Mouse (Mus musculus) neutrophil, adult 5-6 weeks (primary cell): ENCODE data around the gene Cul7. TPM values are rescaled to one million over a fixed set of nuclear protein-coding genes. Genes with fewer than 3 reads are reported as not detected.

Experiments
- ATAC-seq: fragments of 151-379, 151-347 bp; 2 replicates; pipeline ENCODE4 v1.8.0; 2017; ENCODE audit warnings: mild to moderate bottlenecking, moderate TSS enrichment; ENCODE audit not compliant: insufficient number of reproducible peaks, poor library complexity, low FRiP score, severe bottlenecking; ENCODE audit errors: extremely low read depth
- total RNA-seq: library from RNA; stranded (forward); fragments of 200-1000 nt; gene quantifications from 2 replicates; pipeline ENCODE4 v1.2.3, GENCODE M21; 2017

The Cul7 gene
- total RNA-seq, 1 experiment from 2014 or later = 5.2 TPM

DNA sequence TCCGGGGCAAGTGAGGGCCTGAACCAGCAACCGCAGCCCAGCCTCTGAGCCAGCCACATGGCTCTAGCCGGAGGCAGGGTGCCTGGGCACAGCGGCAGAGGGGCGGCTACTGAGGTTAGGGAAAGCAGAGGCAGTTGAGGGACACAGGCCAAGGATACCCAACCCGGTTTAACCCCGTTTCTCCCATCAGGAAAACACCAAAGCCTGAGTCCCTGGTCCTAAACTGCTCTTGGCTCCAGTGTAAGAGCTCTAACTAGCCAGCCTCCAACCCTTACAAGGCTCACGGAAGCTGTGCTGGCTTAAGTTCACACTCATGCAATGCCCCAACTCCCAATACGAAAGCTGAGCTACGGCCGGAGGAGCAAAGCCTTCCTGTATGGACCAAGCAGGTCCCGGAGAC is 25.5 kb upstream of the Cul7 start:
- ATAC-seq = no peak

DNA sequence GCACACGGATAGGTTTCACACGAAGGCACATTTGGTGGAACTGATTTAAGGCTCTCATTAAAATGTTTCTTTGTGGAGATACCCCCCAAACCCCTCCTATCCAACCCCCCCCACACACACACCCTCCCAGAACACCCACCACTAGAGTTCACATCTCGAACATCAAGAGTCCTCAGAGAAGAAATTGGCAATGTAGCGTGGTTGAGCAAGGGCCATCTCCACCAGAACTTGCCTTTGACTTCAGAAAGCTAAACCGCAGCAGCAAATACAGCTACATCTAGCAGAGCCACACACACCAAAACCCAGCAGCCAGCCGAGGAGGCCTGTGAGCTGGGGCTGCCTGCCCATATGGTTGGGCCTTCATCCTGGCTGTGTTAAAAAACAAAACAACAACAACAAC is 22.7 kb upstream of the Cul7 start:
- no peak for ATAC-seq

DNA sequence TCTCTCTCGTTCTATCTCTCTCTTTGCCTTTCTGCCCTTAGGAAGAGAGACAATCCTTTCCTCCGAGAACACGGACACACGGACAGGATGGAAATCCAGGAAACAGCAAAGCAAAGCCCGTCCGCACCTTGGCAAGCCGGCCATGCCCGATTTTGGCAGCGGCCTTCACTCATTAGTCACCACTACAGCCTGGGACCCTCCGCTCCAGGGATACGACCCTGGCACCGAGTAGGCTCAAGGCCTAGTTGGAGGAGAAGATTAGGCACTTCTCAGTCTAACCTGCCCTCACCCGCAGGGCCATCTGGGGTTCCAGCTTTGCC is 21.7 kb upstream of the Cul7 start:
- no peak for ATAC-seq

DNA sequence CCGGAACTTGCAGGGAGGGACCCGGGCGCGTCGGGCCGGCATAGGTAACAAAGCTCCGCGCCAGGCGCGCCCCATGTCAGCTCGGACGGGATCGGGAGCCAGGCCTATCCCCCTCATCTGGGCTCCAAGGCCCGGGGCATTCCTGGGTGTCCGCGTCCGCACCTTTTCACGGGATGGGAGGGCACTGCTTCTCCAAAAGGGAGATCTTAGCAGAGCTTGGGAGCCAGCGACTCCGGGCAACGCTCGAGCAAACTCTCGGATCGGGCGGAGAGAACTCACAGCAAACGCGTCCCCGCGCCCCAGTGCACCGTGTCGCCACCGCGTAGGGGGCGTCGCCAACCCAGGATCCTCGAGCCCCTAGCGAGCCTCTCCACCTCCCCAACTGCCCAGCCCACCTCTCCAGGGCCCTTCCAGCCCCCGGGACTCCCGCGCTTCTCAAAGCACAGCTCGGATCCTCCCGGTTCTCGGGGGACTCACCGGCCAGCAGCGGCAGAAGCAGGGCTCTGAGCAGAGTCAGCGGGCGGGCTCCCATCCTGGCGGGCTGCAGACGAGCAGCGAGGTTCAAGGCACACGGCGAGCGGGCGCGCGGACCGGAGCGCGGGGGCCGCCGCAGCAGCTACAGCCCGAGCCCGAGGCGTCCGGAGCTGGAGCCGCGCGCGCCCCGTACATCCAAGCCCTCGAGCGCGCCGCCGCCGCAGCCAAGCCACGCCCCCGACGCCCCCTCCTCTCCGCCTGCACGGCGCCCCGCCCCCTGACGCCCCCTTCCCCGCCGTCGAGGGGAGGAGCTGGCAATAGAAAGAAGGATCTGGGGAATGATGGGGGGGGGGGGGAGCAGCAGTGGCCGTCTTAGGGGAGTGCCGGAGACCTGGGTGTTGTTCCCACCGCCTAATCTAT is 21.1 kb upstream of the Cul7 start, which contains the start of gene Ptk7:
Gene Ptk7 (minus strand): TSS at position 714 of the 894 bp plus-strand sequence.
- ATAC-seq = no peak

DNA sequence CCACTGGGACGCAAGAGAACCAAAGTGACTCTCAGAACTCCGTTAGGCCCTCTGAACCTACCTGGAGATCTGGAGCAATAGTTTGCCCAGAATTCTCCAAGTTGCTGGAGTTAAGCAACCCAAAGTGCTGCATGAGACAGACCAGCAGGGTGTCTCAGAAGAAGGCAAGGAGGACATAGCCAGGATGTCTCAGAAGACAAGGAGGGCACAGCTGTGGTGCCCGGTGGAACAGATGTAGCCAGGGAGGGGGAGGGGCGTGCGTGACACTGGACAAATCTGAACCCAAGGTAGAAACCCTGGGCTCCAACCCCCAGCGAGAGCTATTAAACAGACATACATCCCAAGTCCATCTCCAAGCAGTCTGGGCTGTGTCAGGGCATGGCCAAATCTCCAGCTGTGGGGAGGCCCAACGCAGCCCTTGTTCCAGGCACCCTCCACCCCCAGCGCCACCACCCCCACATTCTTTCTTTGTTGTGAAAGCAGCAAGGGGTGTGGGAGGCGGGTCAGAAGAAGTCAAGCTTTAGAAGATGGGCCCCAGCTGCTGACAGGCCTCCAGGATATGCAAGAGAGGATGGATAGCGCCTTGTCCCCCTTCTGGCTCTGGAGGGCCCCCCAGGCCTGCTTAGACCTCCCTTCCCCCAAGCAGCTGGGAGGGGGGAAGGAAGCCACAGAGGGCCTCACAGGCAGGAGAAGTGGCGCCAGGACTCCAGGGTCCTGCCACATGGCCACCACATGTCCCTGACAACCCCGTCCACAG is 20.3 kb upstream of the Cul7 start:
- no peak for ATAC-seq

DNA sequence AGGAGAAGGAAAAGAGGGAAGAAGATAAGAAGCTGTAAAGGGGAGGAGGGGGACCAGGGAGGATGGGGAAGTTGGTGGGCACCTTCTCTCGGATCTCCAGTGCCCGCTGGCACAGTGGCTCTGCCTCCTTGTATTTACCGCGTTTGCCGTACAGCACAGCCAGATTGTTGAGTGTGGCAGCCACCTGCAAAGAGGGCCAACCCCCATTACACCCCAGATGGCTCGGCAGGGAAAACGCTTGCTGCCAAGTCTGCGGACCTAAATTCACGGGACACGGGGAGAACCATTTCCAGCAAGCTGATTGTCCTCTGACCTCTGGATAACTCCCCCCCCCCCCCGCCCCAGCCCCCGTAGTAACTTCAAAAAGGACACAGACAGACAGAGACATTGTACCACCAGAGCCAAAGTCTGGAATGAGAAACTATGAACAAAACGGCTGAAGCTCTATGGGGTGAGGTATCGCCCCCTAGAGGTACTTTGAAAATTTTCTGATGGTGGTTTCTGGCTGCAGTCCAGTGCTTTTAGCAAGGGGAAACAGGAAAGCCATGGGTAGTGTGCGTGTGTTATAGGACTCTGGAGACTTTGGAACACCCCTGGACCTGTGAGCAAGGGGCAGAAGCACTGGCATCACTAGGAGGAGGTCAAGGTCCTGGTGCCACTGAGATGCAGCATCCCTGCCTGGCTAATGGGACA is 13.2 kb upstream of the Cul7 start:
- peak; percentile 65; the same call in 1 of the 2 replicates for ATAC-seq

DNA sequence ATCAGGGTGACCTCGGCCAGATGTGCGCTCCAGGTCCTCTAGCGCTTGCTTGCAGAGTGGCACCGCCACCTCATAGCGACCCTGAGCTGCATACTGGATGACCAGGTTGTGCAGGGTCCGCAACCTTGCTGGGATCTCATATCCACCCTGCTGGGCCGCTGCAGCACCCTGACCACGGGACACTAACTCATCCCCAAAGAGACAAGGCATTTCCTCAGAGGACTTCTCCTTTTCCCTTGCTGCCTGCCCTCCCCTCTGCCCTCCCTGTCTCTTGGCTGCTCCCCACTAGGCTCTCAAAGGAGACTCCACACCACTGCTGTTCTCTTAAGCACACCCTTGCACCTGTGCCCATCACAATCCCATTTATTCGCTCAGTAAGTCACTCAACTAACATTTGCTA is 10.2 kb upstream of the Cul7 start:
- no peak for ATAC-seq

DNA sequence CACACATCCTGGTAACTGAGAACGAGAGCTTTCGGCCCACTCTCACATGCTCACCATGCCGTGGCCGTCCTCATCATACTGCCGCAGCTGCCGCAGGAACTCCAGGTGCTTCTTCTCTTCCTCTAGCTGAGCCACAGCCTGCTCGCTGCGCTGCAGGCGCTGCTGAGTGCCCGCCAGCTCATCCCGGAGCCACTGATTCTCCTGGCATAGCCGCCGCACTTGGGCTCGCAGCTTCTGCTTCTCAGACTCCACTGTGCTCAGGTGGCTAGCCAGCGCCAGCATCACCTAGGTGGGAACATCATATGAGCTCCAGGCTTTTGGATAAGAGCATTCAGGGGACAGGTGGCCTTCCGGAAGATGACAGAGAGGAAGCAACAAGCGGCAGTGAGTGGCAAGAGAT is 8.1 kb upstream of the Cul7 start:
- ATAC-seq = no peak

DNA sequence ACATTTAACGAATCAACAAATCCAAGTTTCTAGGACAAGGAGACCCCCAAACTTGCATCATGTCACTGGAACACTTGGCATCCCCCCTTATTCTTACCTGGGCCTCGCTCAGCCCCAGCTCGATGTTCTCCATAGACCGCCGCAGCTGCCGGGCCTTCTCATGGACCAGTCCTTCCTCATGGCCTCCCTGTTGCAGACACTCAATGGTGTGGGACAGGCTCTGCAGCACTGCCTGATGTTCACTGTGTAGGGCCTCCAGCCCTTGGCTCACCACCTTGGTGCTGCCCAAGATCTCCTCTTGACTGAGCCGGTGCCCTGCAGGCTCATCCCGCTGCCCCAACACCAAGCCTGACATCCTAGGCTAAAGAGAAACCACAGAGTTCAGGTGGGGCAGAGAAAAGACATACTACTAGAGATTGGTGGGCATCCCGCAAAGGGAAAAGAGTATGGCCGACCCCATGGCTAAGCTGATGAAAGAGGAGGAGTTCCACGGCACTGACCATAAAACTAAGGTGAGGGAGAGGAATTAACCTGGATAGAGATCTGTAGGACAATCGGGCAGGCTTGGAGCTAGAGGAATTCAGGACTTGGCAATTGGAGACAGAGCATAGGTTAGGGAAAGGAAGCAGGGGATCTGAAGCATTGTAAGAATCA is 5.9 kb upstream of the Cul7 start:
- ATAC-seq = no peak

DNA sequence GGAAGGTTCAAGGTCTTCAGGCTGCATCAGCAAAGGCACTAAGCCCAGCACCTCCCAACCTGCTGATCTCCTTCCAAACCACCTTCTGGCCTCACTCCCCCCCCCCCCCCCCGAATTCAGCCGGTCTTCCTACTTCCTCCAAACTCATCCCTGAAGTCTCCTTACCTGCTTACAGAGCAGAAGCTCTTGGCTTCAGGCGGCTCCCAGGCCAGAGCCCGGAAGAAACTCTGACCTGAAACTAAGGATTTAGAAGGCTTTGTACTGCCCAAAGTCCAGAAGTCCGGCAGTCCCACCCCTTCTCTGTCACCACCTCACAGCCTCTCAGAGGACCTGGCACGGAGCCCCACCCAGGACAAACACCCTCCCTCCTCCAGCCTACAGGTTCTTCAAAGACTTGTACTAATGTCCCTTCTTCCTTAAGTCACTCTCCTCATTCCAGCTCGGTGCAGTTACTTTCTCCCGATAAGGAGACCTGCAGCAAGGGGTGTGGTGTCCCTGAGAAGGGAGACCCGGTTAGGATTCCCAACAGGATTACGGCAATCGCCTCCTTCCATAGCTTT is 5.1 kb upstream of the Cul7 start:
- no peak for ATAC-seq

DNA sequence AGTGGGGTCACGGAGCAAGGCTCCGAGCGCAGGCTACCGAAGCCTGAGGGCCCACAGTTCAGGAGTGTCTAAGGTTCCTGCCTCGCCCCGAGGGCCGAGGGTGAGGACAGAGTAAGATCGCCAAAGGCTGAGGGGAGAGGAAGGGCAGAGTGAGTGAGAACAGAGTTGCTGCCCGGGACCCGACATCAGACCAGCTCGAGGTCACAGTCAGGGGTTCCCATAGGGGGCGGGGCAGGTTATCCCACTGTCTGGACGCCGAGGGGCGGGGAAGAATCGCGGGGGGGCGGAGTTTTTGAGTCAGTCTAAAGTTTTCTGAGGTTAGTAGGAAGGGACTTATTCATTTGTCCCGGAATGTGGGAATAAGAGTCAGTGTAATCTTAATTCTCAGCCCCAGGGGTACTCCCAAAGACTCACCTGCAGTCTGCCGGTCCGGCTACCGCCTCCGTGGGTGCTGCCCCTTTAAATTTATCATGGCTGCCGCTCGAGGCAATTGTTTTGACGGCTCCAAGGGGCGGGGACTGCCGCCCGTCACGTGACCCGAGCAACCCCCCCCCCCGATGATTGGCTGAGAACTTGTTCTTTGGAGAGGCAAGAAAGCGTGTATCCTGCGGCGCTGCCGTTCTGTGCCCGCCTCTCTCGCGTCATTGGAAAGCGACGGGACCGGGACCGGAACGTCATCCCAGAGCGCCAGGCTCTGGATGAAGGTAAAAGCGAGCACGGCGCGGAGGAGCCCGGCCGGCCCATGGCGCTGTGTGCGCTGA is 4.4 kb upstream of the Cul7 start, which contains the start of the genes Klc4 and Mrpl2:
Gene Klc4 (minus strand): TSS at position 462 of the 761 bp plus-strand sequence.
Gene Mrpl2 (plus strand): TSS at position 669 of the 761 bp plus-strand sequence.
- ATAC-seq = peak; percentile 95

DNA sequence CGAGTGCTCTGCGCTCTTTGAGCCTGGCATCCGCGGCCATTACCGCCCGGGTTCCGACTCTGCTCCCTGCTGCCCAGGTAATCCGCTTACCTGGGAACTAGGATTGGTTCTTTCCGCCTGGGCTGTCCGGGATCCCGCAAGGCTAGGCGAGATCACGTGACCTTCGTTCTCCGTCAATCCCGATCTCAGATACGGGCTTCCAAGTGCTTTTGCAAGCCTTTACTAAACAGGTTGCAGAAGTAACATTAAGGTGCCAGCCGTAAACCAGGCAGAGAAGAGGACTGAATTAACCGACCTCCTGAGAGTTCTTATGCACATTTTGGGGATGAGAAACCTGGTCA is 3.8 kb upstream of the Cul7 start:
- ATAC-seq = no peak

DNA sequence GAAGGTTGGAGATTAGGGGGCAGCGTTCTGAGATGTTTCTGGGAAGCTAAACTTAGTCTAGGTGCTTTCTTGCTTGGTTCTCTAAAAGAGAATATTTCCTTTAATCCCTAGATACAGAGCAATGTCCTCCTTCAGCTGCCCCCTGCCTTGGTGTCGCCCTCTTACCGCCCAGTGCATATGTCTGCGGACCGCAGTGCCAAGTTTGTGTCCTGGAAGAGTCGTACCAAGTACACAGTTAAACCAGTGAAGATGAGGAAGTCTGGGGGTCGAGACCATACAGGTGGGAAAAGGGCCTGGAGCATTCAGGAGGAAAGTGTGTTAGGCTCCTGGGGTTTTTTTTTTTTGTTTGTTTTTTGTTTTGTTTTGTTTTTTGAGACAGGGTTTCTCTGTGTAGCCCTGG is 2.9 kb upstream of the Cul7 start:
- ATAC-seq = no peak

DNA sequence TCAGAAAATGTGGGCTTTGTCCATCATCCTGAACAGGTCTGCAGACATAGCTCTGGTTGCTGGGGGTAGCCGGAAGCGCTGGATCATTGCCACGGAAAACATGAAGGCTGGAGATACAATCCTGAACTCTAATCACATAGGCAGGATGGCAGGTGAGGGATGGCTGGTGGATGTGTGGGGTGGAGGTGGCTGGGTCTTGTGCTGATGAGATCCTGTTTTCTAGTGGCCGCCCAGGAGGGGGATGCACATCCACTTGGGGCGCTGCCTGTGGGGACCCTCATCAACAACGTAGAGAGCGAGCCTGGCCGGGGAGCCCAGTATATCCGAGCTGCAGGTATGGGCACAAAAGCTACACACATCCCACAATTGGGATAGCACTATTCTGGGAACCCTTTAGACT is 1.7 kb upstream of the Cul7 start:
- no peak for ATAC-seq

DNA sequence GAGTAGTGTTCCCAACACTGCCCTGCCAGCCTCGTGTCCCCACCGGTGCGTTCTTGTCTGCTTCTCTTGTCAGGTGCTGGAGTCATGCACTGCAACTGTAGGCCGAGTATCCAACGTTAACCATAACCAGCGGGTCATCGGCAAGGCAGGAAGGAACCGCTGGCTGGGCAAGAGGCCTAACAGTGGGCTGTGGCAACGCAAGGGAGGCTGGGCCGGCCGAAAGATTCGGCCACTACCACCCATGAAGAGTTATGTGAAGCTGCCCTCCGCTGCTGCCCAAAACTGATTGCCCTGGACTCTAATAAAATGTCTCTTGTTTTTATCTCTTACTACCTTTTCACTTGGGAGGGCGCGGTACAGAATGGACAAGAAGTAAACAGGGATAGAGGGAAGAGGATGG is 326 bp upstream of the Cul7 start:
- no peak for ATAC-seq

DNA sequence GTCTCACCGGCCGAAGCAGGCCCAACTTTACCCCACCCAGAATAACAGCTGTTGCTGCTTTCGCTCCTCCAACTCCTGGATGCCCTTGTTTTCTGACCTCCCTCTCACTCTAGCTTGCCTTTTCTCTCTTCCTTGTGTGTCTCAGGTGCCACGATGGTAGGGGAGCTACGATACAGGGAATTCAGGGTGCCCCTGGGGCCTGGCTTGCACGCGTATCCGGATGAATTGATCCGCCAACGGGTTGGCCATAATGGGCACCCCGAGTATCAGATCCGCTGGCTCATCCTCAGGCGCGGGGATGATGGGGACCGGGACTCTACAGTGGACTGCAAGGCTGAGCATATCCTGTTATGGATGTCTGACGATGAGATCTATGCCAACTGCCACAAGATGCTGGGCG is 1.2 kb downstream of the Cul7 start:
- no peak for ATAC-seq

DNA sequence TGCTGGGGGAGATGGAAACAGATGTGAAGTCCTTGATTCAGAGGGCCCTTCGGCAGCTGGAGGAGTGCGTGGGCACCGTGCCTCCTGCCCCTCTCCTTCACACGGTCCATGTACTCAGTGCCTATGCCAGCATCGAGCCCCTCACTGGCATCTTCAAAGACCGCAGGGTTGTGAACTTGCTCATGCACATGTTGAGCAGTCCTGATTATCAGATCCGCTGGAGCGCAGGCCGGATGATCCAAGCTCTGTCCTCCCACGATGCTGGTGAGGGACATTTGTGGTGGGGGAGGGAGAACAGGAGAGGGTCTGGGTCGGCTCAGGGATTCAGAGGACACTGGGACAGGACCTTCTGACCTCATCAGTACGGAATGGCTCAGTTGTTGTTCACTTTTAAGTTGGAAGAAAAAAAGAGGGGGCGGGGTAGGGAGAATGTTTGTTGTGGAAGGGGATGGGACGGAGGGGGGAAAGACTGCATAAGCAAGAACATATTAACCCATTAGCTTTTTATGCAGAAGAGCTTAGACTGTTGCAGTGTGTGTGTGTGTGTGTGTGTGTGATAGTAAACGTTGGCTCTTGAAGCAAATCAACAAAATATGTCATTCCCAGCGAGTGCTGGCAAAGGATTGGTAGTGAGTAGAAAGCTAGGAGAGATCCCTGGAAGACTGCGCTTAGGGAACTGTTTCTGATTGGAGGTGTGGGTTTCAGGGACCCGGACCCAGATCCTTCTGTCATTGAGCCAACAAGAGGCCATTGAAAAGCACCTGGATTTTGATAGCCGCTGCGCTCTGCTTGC is 1.8 kb downstream of the Cul7 start:
- ATAC-seq = no peak

DNA sequence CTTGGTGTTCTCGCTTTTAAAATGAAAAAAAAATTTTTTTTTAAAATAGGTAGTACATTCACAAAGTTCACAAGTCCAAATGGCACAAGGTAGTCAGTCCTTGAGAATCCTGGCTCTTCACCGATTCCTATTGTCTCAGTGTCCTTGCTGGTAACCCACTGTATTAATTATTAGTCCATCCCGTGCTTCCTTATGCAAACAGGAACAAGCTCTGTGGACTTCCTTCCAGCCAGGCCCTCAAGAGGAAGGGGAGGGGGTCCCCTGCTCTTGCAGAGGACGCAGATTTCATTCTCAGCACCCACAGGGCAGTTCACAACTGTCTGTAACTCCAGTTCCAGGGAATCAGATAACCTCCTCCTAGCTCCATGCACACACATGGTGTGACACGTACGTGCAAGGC is 5.9 kb downstream of the Cul7 start:
- no peak for ATAC-seq
